Mouse (Mus musculus) splenic B cell, adult 2 months (primary cell): Measurements from ENCODE around the gene Gli3.

Experiments
- DNase-seq: peaks from one replicate; pipeline ENCODE4 v3.0.0-alpha.2; 2011; ENCODE audit warnings: low read depth, low spot score
- H3K27me3 ChIP-seq: 2 replicates; pipeline ENCODE4 v1.6.1; 2012; ENCODE audit warnings: mild to moderate bottlenecking, low read length, moderate library complexity, mixed read lengths; ENCODE audit not compliant: control insufficient read depth, poor library complexity, insufficient read depth, severe bottlenecking
- H3K36me3 ChIP-seq: 2 replicates; pipeline ENCODE4 v1.6.1; 2012; ENCODE audit warnings: mild to moderate bottlenecking, low read length, moderate library complexity, mixed read lengths; ENCODE audit not compliant: control insufficient read depth, poor library complexity, insufficient read depth, severe bottlenecking

The Gli3 gene

DNA sequence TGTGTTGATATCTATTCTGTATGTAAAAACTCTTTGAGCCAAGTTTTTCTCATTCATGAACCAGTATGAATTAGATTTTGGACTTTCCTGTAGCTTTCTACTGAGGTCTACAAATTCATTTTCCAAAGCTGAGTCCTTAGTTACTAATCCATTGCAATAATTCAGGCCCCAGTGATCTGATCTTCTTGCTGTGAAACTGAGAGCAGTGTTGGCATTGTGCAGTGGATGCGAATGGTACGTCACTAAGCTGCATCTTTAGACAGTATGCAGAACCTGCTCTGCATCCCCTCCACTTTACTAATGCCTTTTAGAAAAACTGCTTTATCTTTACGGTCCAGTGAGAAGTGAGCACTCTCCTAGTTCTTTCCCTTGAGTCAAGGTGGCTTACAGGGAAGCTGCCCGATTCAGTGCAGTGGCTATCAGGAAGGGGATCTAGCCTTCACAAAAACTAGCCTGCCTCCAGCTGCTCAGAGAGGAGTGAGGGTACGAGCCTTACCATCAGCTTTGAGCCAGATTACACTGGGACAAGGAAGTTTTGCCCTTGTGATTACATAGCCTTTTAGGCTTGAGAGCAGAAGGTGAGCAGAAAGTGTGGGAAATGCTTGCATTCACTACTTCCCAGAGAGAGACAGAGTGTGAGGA, 155.1 kb downstream of the Gli3 start:
- Histone ChIP-seq H3K27me3 (no peaks in the 10 kb centered on the region), H3K36me3 (no peaks in the 10 kb centered on the region)
- no peak for DNase-seq

- Histone ChIP-seq H3K36me3 (no peaks in the 10 kb centered on the region), H3K27me3 (no peaks in the 10 kb centered on the region)
- no peak for DNase-seq
Measured at GRCm38 (mm10) chr13:15621009-15621408, 158.0 kb downstream of the Gli3 start.

- Histone ChIP-seq H3K36me3 (no peaks in the 10 kb centered on the region), H3K27me3 (no peaks in the 10 kb centered on the region; the same call in 1 of the 2 replicates)
- no peak for DNase-seq
Measured at GRCm38 (mm10) chr13:15624490-15625353, 161.7 kb downstream of the Gli3 start.

DNA sequence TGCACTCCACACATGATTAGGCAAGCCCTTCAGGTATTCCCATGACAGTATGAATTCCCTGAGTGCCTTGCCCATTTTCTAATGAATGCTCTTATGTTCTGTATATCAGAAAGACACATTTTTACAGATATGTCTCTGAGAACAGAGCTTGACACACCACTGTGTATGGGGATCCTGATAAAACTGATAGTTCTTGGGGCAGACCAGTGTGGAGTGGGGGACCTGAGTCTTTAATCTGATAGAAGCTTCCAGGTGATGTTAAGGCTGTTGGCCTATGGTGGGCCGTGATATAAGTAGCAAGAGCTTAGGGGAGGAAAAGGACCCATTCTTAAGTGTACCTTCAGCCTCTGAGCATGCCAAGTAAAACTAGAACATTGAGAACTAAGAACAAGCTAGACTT, 178.5 kb downstream of the Gli3 start:
- no peak for DNase-seq
- Histone ChIP-seq H3K27me3 (no peaks in the 10 kb centered on the region), H3K36me3 (no peaks in the 10 kb centered on the region)

DNA sequence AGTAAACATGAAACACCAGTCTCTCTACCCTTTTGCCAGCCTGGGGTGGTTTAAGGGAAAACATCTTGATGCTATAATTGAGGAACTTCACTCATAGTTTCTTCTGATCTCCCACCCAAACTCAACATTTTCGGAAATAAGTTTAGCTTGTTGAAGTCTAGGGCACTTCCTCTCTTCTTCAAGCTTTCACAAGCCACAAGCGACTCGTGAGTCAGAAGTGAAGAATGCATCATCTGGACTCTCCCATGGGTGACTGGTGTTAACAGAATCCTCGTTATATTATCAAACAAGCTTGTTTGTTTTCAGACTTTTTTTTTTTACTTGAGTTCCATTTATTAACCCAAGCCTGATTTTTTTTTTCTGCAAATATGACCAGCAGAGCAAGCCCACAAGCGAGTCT, 197.5 kb downstream of the Gli3 start:
- H3K27me3 ChIP-seq, result no peaks in the 10 kb centered on the region; the same call in 1 of the 2 replicates
- no peak for DNase-seq
- H3K36me3 ChIP-seq, result no peaks in the 10 kb centered on the region

DNA sequence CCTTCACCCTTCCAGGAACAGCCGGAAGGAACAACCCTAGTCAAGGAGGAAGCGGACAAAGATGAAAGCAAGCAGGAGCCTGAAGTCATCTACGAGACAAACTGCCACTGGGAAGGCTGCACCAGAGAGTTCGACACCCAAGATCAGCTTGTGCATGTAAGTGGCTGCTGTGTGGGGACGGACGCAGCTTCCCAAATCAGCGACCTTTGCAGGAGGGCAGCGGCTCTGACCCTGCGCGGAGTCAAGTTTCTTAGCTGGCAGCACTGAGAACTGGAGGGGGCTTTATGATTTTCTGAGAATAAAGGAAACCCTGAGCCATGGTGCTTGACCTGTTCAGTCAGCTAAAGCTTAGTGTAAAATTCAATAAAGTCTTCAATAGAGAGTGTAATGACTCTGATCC, 199.3 kb downstream of the Gli3 start:
- Histone ChIP-seq H3K27me3 (no peaks in the 10 kb centered on the region; the same call in 1 of the 2 replicates), H3K36me3 (no peaks in the 10 kb centered on the region)
- DNase-seq, result no peak

- no peak for DNase-seq
- Histone ChIP-seq H3K27me3 (no peaks in the 10 kb centered on the region; the same call in 1 of the 2 replicates), H3K36me3 (no peaks in the 10 kb centered on the region)
Measured at GRCm38 (mm10) chr13:15664580-15665201, 201.7 kb downstream of the Gli3 start.

GRCm38 (mm10) chr13:15665514-15665913, 202.5 kb downstream of the Gli3 start:
- Histone ChIP-seq H3K27me3 (no peaks in the 10 kb centered on the region; the same call in 1 of the 2 replicates), H3K36me3 (no peaks in the 10 kb centered on the region)
- no peak for DNase-seq

GRCm38 (mm10) chr13:15670144-15670961, 207.3 kb downstream of the Gli3 start:
- H3K36me3 ChIP-seq, result no peaks in the 10 kb centered on the region
- no peaks in the 10 kb centered on the region for H3K27me3 ChIP-seq
- no peak for DNase-seq

DNA sequence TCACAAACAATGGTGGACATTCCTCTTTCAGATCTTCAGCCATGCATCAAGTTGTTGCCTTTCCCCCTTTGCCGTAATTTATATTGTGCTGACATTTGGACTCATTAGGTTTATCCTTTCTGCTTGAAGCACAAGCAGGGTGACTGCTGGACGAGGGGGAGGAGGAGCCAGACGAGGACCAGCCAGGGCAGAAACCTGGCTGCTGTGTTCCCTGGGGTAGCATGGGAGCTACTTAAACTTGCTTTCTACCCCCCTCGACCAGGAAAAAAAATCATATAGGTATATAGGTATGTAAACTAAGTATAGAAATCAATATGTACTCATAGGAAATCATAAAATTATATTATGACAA, 207.9 kb downstream of the Gli3 start:
- H3K36me3 ChIP-seq, result no peaks in the 10 kb centered on the region
- H3K27me3 ChIP-seq, result no peaks in the 10 kb centered on the region
- no peak for DNase-seq

DNA sequence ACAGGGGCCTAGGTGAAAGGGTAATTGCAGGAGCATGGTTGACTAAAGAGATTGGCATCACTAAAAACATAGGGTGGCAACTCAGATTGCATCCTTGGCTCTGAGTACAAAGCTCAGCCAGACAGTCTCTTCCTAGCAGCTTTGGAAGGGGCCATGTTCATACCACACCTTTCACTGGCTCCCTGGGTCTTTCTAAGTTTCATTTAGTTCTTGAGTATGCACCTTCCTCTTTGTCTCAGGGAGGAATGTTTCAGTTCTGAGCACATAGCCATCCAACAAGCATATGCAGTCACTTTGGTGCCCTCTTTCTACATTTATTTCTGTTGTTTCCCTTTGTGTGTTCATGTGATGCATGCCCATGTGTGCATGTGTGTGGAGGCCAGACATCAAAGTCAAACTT, 212.4 kb downstream of the Gli3 start:
- no peak for DNase-seq
- Histone ChIP-seq H3K27me3 (no peaks in the 10 kb centered on the region), H3K36me3 (no peaks in the 10 kb centered on the region)

DNA sequence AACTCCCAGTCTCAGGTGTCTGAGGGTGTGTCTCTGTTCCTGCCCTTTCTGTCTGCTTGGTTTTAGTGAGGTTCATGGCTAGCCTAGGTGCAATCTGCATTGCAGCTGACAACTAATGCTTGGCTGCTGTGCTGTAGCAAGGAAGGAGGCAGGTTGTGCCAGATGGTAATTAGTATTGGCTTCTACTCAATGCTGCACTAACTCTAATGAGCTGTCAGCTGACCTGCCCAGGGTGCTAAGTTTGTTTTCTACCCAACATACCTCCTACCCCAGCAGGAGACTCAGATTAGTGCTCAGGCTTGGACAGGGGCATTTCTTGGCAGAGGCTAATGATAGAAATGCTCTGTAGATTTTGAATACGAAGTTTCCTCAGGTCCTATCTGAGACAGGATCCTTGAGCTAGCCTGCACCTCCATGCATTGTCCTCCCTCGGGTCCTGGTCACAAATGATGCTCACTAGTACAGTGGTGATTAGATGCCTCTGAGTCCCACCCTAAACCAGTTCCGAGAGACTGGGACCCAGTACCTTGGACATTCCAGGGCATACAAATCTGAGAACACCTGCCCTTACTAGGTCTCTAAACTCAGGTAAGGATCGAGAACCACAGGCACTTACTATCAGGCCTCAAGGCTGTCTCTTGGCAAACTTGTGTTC, 214.2 kb downstream of the Gli3 start:
- DNase-seq, result no peak
- H3K36me3 ChIP-seq, result no peaks in the 10 kb centered on the region
- H3K27me3 ChIP-seq, result no peaks in the 10 kb centered on the region

GRCm38 (mm10) chr13:15681530-15681929, 218.5 kb downstream of the Gli3 start:
- DNase-seq, result no peak

DNA sequence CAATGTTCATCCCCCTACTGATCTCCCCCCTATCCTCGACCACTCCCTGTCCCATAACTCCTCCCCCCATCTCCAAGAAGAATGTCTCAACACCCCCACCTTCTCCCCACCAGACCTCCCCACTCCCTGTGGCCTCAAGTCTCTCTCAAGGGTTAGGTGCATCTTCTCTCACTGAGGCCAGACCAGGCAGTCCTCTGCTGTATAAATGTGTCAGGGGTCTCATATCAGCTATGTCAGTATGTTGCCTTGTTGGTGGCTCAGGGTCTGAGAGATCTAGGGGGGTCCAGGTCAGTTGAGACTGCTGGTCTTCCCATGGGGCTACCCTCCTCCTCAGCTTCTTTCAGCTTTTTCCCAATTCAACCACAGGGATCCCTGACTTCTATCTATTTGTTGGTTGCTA, 220.0 kb downstream of the Gli3 start:
- Histone ChIP-seq H3K36me3 (no peaks in the 10 kb centered on the region), H3K27me3 (no peaks in the 10 kb centered on the region)
- DNase-seq, result no peak

More at GRCm38 (mm10) chr13:15681530-15681929, 218.5 kb downstream of the Gli3 start:
- no peaks in the 10 kb centered on the region for H3K36me3 ChIP-seq
- no peaks in the 10 kb centered on the region for H3K27me3 ChIP-seq
